12 mouse cellular contexts compared by ENCODE assay signal in genomic region chr12:44390391-44391137, GRCm38 (mm10).
"Had no signal": no experiment of that assay in that cellular context is flagged by ENCODE, and none has a peak within 500 bp of the region (broad histone marks: within the 10 kb centered on the region; RNA-seq: fewer than 3 reads in every experiment).

No protein-coding gene starts in this region.

- H3K36me3 ChIP-seq: limb, embryonic 12.5 days; liver, embryonic 13.5 days; midbrain, embryonic 13.5 days had no signal

- DNase-seq: kidney, adult 8-10 months; kidney, postnatal 25 days; liver; liver, embryonic 13.5 days; liver, postnatal 0 days; lung, postnatal 36 days; right cerebral cortex, postnatal 4 days; spleen, adult 18-20 months; thymus, postnatal 36 days had no signal

- H3K4me3 ChIP-seq: limb, embryonic 12.5 days; liver, embryonic 13.5 days; midbrain, embryonic 13.5 days had no signal

- H3K27me3 ChIP-seq: limb, embryonic 12.5 days; liver, embryonic 13.5 days; midbrain, embryonic 13.5 days had no signal

- ATAC-seq: liver, postnatal 0 days; lung, postnatal 0 days; midbrain, embryonic 13.5 days had no signal

- H3K4me1 ChIP-seq: limb, embryonic 12.5 days; liver, embryonic 13.5 days had no signal

- H3K4me2 ChIP-seq: limb, embryonic 12.5 days; liver, embryonic 13.5 days; midbrain, embryonic 13.5 days had no signal

- H3K27ac ChIP-seq: limb, embryonic 12.5 days; liver, embryonic 13.5 days; midbrain, embryonic 13.5 days had no signal

- H3K9ac ChIP-seq: limb, embryonic 12.5 days; liver, embryonic 13.5 days; liver, postnatal 0 days; midbrain, embryonic 13.5 days had no signal

- H3K9me3 ChIP-seq: limb, embryonic 12.5 days; liver, embryonic 13.5 days; midbrain, embryonic 13.5 days had no signal
